Mouse (Mus musculus) mouse trophoblast stem cell (cell line): ENCODE data around the gene Zfp322a.
"Not testable (repeated sequence)": the region's sequence is repeated elsewhere in the genome, so short reads cannot be mapped to it uniquely, and the experiment has no call there.

Source experiments
- in situ Hi-C, 2 experiments: fragments of 300-500 bp; cut with MseI, MboI; formaldehyde crosslinking; loops; 2 replicates in 1 of 2; 3 replicates in 1 of 2; pipeline ENCODE4 v1.15.1; 2025

The Zfp322a gene

DNA sequence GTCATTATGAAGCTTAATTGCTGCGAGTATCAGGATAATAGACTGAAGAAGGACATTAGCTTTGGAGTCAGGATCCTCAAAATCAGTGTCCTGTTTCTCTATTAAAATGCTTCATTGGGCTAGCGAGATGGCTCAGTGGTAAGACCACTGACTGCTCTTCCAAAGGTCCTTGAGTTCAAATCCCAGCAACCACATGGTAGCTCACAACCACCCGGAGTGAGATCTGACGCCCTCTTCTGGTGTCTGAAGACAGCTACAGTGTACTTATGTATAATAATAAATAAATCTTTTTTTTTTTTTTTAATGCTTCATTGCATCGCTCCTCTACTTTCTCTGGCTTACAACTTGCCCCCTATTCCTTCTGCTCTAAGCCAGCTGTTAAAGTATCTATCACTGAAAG lies 14.5 kb downstream of the Zfp322a start:
- in situ Hi-C loops = not testable (repeated sequence)

DNA sequence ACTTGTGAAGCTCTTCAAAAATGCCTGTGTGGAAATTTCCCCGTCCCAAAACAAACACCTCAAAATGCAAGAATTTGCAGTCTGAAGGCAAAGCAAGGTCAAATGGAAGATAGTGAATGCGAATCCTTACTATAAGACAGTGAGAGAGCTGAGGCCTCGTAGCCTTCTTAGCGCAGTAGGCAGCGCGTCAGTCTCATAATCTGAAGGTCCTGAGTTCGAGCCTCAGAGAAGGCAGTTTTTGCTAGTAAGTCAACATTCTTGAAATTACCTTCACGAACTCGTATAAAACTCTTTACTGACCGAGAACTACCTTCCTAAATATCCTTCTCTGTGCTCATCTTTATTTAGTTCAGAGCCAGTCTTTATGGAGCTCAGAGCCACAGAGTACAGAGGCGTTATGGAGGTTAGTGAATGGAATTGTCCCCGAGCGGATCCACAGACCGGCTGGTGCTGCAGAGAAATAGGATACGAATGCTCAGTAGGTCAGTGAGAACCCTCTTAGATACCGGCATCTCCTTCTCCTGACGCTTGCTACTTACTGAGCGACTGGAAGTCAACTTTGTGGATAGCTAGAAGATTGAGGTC lies 51.6 kb downstream of the Zfp322a start:
- in situ Hi-C loops = no loop called here

DNA sequence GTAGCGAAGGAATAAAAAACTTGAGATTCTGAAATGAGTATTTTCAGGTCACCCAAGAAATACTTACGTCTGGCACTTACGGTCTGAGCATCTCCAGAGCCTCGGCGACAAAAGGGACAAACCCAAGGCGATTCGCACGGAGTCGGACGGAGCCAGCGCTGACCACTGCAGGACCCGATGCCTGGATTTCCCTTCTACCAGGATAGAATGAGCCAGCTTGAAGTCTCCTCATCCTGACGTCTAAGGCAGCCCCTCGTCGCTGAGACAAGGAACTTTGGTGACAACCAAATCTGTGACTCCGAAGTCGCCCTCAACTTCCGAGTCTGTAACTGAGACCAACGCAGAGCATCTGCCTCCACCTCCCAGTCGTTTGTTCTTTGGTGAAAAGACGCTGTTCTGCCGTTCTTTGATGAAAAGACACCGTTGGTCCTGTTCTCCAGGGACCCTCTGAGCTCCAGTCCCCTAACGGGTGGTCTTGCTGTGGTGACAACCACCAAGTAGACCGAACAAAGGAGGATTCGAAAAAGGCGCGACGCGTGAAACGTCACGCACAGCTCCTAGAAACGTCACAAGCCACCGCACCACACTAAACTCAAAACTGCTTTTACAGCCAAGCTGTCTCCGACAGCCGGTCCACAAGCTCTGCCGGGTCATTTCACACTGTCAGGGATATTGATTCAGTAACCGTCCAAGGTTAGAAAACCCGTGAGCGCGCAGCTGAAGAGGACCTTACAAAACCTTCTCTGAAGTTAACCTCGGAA lies 55.9 kb downstream of the Zfp322a start:
- in situ Hi-C loops = no loop called here

DNA sequence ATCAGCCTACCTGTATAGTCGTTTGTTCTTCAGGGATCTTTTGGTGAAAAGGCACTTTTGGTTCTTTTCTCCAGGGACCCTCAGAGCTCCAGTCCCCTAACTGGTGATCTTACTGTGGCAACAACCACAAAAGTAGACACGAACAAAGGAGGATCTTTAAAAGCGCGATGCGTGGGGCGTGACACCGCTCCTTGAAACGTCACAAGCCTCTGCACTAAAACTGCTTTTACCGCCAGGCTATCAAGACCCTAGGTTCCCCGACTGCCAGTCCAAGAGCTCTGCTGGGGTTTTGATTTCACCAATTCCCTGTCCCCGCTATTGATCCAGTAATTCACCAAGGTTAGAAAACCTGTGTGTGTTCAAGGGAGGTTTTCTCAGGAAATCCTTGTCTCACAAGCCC lies 59.0 kb downstream of the Zfp322a start:
- in situ Hi-C loops = no loop called here

DNA sequence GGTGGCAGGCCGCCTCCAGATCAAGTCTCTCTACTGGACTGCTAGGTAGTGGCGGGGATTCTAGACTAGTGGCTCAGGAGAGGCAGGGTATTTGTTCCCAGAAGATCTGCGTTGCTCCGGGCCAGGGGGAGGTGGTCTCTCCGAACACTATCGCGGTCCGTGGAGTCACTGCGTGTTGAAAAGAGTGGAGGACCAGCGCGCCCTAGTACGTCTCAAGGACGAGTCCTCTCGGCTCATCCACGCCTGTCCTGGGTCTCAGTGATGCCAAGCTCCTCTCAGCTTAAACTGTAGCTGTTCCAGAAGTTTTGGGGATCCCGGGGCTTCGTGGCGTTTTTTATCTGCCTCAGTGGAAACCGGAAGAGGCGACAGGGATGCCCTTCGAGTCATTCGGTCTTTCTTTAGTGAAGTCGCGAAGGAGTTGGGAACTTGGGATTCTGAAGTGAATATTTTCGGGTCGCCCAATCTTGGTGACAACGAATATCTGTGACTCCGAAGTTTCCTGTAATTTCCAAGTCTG lies 59.5 kb downstream of the Zfp322a start:
- in situ Hi-C loops = no loop called here

DNA sequence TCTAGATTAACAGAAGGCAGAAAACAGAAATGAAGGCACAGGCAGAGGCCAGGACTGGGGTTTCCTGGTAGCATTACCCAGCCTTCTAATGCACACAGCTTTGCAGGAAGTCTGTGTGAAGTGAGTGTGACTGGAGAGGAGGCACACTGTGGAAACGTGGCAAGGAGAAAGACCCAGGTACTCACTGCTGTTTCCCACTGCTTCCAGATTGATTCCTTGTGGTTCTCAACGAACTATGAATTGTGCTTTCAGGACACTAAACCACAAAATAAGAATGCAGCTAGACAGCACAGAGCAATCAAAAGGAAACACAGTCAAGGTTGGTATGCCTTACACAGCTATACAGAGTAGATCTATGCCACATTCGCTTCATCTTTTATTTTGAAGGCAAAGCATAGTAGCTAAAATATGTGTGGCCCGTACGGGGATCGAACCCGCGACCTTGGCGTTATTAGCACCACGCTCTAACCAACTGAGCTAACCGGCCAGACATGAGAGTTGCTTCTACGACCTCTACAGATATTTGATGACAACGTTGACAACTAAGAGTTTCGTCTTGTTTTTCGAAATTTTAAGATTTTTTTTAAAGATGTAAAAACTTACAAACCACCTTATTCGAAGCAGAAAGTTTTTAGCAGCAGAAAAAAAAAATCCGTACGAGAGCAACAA lies 60.2 kb downstream of the Zfp322a start:
- in situ Hi-C loops = not testable (repeated sequence)

DNA sequence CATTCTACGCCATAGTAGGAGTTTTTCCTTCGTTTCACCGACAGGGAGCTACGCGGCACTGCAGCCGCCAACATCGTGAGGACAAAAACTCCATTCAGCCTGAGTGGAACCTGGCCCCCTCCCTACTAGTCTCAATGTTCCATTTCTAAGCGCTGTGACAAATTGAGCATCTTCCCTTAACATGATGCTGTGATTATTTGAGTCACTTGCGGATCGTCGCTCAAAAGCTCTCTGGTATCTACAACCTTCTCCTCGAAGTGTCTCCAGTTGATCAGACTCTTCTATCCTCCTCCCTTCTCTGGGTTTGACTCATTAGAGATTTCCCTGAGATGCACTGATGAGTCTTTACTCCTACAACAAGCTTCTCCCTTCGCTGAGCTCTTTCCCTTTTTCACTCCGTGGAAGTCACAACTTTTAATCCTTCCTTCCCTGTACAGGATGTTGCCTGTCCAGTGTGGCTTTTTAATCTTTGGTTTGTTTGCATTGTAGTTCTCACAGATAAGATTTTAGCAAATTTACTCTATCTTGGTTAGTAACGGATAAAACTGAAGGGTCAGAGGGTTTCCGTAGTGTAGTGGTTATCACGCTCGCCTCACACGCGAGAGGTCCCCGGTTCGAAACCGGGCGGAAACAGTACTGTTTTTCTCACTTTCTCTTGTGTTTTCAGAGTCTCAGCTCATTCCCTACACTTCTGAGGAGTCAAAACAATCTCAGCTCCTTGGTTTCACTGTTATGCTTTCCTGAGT lies 61.8 kb downstream of the Zfp322a start:
- in situ Hi-C loops = no loop called here

DNA sequence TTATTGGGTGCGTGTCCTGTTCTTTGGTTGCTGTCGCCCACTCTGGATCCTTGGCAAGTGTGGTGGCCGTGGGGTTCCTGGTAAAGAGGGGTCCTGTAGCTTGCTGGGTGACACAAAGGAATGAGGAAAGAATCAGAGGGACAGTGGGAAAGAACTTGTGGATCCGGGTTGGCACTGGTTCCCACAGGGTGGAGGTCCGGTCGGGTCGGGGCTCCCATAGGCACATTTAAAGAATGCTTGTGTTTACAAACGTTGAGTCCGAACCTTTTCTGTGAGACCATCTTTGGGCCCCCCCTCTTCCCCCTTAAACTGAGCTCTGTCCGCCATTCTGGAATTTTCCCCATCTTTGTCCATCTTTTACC lies 62.3 kb downstream of the Zfp322a start:
- in situ Hi-C loops = no loop called here
